Mouse (Mus musculus) heart, adult 8-10 months (tissue): Measurements from ENCODE around the gene Fgfr1op2. TPM values are rescaled to one million over a fixed set of nuclear protein-coding genes. Genes with fewer than 3 reads are reported as not detected.

ENCODE experiments used
- DNase-seq: peaks from one replicate; pipeline ENCODE4 v3.0.0; 2022; ENCODE audit warnings: low spot score
- total RNA-seq, 4 experiments: library from RNA; stranded (reverse); gene quantifications; 2 replicates each; pipeline ENCODE4 v1.2.4; 2022

The Fgfr1op2 gene
- total RNA-seq, 4 experiments from 2014 or later, result 66.1 to 70.9 (median 68.7) TPM

- DNase-seq, result no peak
Observed at GRCm38 (mm10) chr6:146641621-146642210, 64.7 kb downstream of the Fgfr1op2 start.

- peak; percentile 98 for DNase-seq
Observed at GRCm38 (mm10) chr6:146642276-146643183, 65.5 kb downstream of the Fgfr1op2 start, which contains the start of the genes Med21 and Tm7sf3. TSS of gene Med21 (plus strand) at chr6:146642547. TSS of gene Tm7sf3 (minus strand) at chr6:146642824.

- DNase-seq, result no peak
Observed at GRCm38 (mm10) chr6:146643184-146643570, 66.2 kb downstream of the Fgfr1op2 start.

Other genes starting within 250 kb of the Fgfr1op2 start
- gene Itpr2, start 75.0 kb upstream of the Fgfr1op2 start, total RNA-seq, result 10 to 100 TPM; 19.4 to 28.1 (median 21.2) TPM
- 10 to 100 TPM; 18.7 to 21.4 (median 20.1) TPM for gene Ints13, start 632 bp downstream of the Fgfr1op2 start, total RNA-seq
- gene Med21, start 65.3 kb downstream of the Fgfr1op2 start, total RNA-seq, result 10 to 100 TPM; 48.4 to 55.5 (median 49.6) TPM
- 10 to 100 TPM; 15.7 to 16.7 (median 15.9) TPM for gene Tm7sf3, start 65.6 kb downstream of the Fgfr1op2 start, total RNA-seq
- gene Stk38l, start 147.8 kb downstream of the Fgfr1op2 start, total RNA-seq, result 10 to 100 TPM; 12.6 to 13.9 (median 13.2) TPM
- gene Arntl2, start 218.9 kb downstream of the Fgfr1op2 start, total RNA-seq, result 1 to 10 TPM in 3 of 4 experiments, under 1 TPM in 1; 0.55 to 1.7 (median 1.5) TPM